Mouse (Mus musculus): ENCODE data around the gene Zfp786.
"Not testable (repeated sequence)": the region's sequence is repeated elsewhere in the genome, so short reads cannot be mapped to it uniquely, and the experiment has no call there.

Gene Zfp786

GRCm38 (mm10) chr6:47781091-47781968 is 49.3 kb downstream of the Zfp786 start:
- DNase-seq (ENCODE audit: low spot score): no peak

GRCm38 (mm10) chr6:47780576-47781013 is 50.1 kb downstream of the Zfp786 start:
- no peak for DNase-seq (ENCODE audit: low spot score)

- DNase-seq (ENCODE audit: low spot score): not testable (repeated sequence)
Measured at GRCm38 (mm10) chr6:47771760-47772159, 58.9 kb downstream of the Zfp786 start.

- DNase-seq (ENCODE audit: low spot score): not testable (repeated sequence)
Measured at GRCm38 (mm10) chr6:47771113-47771512, 59.6 kb downstream of the Zfp786 start.

- not testable (repeated sequence) for DNase-seq (ENCODE audit: low spot score)
Measured at GRCm38 (mm10) chr6:47769861-47770260, 60.8 kb downstream of the Zfp786 start.
